Mouse (Mus musculus) brain, embryonic 14.5 days (tissue): Measurements from ENCODE around the gene Purb.

Experiments used
- CTCF ChIP-seq: fragments of 200-500 bp; IDR thresholded peaks from 2 replicates; pipeline ENCODE4 v1.5.1; 2012; ENCODE audit warnings: inconsistent platforms, mild to moderate bottlenecking, moderate library complexity, borderline replicate concordance; ENCODE audit not compliant: insufficient read depth, insufficient read length; ENCODE audit errors: extremely low read depth
- POLR2A ChIP-seq: fragments of 200-500 bp; IDR thresholded peaks from 2 replicates; pipeline ENCODE4 v1.6.1; 2012; ENCODE audit warnings: mild to moderate bottlenecking, inconsistent platforms, borderline replicate concordance; ENCODE audit not compliant: poor library complexity, insufficient read depth, insufficient read length, severe bottlenecking; ENCODE audit errors: extremely low read depth

- TF ChIP-seq CTCF (no peak), POLR2A (no peak)
Measured at GRCm38 (mm10) chr11:6525241-6525640, 49.5 kb upstream of the Purb start.
